Mouse (Mus musculus) brain, embryonic 14.5 days (tissue): ENCODE measurements around the gene Iqcf1. TPM values are rescaled to one million over a fixed set of nuclear protein-coding genes. Genes with fewer than 3 reads are reported as not detected.

Experiments
- DNase-seq: peaks from one replicate; pipeline ENCODE4 v3.0.0-alpha.2; 2011; ENCODE audit warnings: low read depth
- CTCF ChIP-seq: fragments of 200-500 bp; IDR thresholded peaks from 2 replicates; pipeline ENCODE4 v1.5.1; 2012; ENCODE audit warnings: inconsistent platforms, mild to moderate bottlenecking, moderate library complexity, borderline replicate concordance; ENCODE audit not compliant: insufficient read depth, insufficient read length; ENCODE audit errors: extremely low read depth
- POLR2A ChIP-seq: fragments of 200-500 bp; IDR thresholded peaks from 2 replicates; pipeline ENCODE4 v1.6.1; 2012; ENCODE audit warnings: mild to moderate bottlenecking, inconsistent platforms, borderline replicate concordance; ENCODE audit not compliant: poor library complexity, insufficient read depth, insufficient read length, severe bottlenecking; ENCODE audit errors: extremely low read depth
- polyA plus RNA-seq: library from polyadenylated mRNA; depleted of rRNA; stranded (reverse); fragments of >200 nt; gene quantifications from 2 replicates; pipeline ENCODE4 v1.2.3, GENCODE M21; 2012

Iqcf1 gene
- polyA plus RNA-seq, 1 experiment, result not detected

- no peak for TF ChIP-seq CTCF
- no peak for TF ChIP-seq POLR2A
These were observed 32.0 kb upstream of the Iqcf1 start for GRCm38 (mm10) chr9:106467746-106468145.

DNA sequence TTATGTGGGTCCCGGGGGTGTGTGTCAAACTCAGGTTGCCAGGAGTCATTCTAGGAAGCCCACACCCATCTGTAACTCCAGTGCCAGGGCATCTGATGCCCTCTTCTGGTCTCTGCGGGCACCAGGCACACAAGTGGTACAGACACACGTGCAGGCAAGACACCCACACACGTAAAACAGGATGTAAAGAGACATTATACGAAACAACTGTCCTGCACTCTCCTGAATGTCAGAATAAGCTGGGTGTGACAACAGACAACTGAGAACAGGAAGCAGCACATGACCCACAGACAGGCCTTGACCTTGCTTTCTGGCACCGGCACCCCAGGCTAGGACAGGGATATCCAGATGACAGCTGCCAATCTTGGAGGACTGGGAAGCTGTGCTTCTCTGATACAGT lies 30.4 kb upstream of the Iqcf1 start:
- DNase-seq, result no peak

More at GRCm38 (mm10) chr9:106467746-106468145, 32.0 kb upstream of the Iqcf1 start:
- DNase-seq, result no peak

DNA sequence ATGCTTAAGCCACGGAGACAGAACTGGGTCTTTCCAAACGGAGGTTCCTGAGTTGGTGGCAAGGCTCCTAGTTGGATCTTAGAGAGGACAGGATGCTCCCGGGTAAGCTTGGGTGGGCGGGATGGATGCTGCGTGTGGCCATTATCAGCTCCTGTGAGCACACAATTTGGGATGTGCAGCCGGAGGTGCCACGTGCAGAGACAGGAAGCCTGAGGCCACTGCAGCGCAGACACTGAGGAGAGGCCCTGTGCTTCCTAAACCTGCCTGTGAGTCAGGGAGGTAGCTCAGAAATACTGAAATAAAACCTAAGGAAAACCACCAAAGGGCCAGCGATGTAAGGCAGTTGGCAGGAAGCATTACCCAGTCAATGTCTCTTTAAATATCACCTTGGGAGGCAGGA lies 30.0 kb upstream of the Iqcf1 start:
- DNase-seq, result no peak
- TF ChIP-seq POLR2A (no peak), CTCF (no peak)

More for the DNA sequence above, 30.4 kb upstream of the Iqcf1 start:
- TF ChIP-seq POLR2A, result no peak
- no peak for TF ChIP-seq CTCF

DNA sequence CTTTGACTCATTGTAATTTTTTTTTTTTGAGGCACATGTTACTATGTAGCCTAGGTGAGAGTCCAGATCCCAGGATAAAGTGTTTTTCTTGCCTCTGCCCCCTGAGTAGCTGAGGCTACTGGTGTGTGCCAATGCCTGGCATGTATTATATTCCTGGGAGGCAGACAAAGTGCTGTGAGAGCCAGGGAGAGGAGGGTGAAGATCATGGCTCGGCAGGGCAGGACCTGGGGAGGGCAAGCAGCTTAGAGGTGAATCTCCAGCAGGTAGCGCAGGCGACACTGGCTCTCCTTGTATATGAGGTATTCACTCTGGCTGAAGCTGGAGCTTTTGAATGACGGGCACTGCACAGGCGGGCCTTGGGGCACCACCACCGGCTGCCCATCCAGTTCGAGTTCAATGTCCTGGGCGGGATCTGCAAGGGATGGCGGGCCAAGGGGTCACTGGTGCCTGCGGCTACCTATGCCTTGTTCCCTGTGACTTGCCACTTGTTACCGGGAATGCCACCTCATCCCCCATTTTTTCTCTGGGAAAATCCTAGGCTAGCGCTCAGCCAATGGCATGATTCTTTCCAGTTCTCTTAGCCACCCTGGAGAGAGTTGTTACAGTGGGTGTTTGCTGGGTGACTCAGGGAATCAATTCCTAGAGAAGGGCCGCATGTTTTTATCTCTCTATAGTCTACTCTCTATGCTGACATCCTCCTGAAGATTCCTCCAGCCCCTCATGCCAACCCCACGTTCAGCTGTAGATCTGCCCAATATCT lies 28.6 kb upstream of the Iqcf1 start:
- TF ChIP-seq CTCF (no peak), POLR2A (no peak)

DNA sequence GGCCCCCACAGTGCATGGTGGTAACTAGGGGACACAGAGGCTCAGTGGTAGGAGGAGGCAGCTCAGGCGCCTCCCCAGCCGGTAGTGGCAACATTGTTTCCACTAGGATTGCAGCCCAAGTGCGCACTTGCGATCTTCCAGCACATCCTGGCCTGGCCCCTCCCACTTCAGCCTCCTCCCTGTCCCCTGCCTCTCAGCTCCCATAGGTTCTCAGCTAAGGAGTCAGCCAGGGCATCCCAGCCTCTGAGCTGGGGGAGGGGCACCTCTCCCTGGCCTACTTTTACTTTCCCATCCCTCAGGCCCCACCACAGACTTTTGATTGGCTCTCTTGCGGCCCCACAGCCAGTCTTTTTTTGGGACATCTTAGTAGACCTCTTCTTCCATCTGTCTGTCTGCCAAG lies 27.9 kb upstream of the Iqcf1 start:
- DNase-seq, result no peak

More for the DNA sequence above, 28.6 kb upstream of the Iqcf1 start:
- no peak for DNase-seq

GRCm38 (mm10) chr9:106472321-106472720 lies 27.4 kb upstream of the Iqcf1 start:
- no peak for TF ChIP-seq POLR2A
- TF ChIP-seq CTCF, result no peak
- DNase-seq, result no peak

More for the DNA sequence above, 27.9 kb upstream of the Iqcf1 start:
- TF ChIP-seq POLR2A, result no peak
- TF ChIP-seq CTCF, result no peak

GRCm38 (mm10) chr9:106473081-106473752 lies 26.6 kb upstream of the Iqcf1 start:
- DNase-seq, result no peak
- no peak for TF ChIP-seq POLR2A
- TF ChIP-seq CTCF, result no peak

- no peak for DNase-seq
- TF ChIP-seq CTCF (no peak), POLR2A (no peak)
These were observed 26.0 kb upstream of the Iqcf1 start for GRCm38 (mm10) chr9:106473753-106474105.

DNA sequence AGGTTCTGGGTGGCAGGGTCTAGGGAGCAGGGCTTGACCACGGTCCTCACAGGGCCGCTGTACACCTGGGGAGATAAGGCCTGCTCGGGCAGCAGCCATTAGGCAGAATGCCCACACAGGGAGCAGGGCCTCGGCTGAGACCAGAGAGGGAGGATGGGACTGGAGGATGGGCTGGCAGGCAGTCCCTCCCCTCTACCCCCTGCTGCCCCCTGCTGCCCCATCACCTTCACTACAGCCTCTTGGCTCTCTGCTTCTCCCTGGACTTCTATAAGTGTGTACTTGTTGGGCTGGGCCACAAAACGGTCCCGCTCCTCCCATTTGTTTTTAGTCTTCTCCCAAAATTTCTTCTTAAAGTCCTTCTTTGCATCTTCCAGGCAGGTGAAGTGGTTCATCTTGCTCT lies 25.3 kb upstream of the Iqcf1 start:
- TF ChIP-seq CTCF (peak; percentile 78), POLR2A (no peak)
- peak; percentile 80 for DNase-seq

DNA sequence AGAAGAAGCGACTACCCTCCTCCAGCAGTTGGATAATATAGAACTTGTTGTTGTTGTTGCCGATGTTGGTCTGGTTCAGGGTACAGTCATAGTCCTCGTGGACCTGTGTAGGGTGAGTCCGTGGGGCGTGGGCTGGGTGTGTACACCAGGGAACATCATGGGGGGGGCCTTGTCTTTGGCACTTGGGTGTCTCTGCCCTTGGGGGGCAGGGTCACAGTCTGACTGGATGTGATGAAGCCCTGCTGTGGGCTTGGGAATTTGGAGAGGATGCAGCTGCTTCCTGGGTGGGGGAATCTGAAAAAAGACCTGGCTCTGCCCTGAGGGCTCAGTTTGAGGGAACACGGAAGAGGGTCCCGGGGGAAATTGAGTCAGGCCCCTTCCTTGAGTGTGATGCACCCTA lies 24.7 kb upstream of the Iqcf1 start:
- DNase-seq, result no peak
- TF ChIP-seq CTCF (no peak), POLR2A (no peak)

DNA sequence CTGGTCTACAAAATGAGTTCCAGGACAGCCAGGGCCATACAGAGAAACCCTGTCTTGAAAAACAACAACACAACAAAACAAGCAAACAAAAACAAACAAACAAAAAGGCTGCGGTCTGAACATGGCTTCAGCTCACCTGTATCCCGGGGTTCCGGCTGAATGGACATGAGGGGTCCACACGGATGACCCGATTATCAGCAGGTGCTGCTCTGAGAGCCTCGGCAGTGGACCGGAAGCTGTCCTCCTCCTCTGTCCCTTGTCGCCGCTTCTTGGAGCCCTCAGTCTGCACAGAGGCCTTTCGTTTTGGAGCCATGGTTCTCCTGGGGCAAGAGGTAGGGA lies 24.1 kb upstream of the Iqcf1 start, which contains the start of gene Rrp9:
Gene Rrp9, plus strand, starts transcription at position 301 of the 339 bp plus-strand sequence.
- DNase-seq, result no peak

More for the DNA sequence above, 24.1 kb upstream of the Iqcf1 start, which contains the start of gene Rrp9:
- TF ChIP-seq POLR2A (no peak), CTCF (no peak)
